ENCODE assay signal across 16 mouse cellular contexts in genomic region chr7:101911982-101912381, GRCm38 (mm10). TPM values are rescaled to one million over a fixed set of nuclear protein-coding genes. Genes with fewer than 3 reads are reported as not detected.
DNase-seq lines count a peak whose midpoint lies in the region; ATAC-seq and TF ChIP-seq lines count a peak whose summit lies in the region.
"Had no signal": no experiment of that assay in that cellular context is flagged by ENCODE, and none has a peak within 500 bp of the region (broad histone marks: within the 10 kb centered on the region; RNA-seq: fewer than 3 reads in every experiment).

No protein-coding gene starts in this region.

- peaks cover 81% of the 10 kb centered on the region for H3K36me3 ChIP-seq in E14TG2a.4 (ENCODE audit: insufficient read depth, low read length)

- ATAC-seq in CD4-positive, CD25-positive, alpha-beta regulatory T cell, adult 4 months: no peak
- ATAC-seq in granulocyte monocyte progenitor cell, adult 5-6 weeks (replicated peaks; ENCODE audit: poor library complexity, severe bottlenecking): no peak
- ATAC-seq: intestine, embryonic 16.5 days; Patski had no signal

- no peak overlapping the region for H3K4me3 ChIP-seq in layer of hippocampus, adult 2 months
- H3K4me3 ChIP-seq in E14TG2a.4 (replicated peaks; ENCODE audit: low read length): no peak overlapping the region
- H3K4me3 ChIP-seq: liver, embryonic 15.5 days had no signal

- TF ChIP-seq CTCF in layer of hippocampus, adult 2 months (conservative IDR thresholded peaks at IDR 0.05): peak; percentile 58
- TF ChIP-seq CTCF in E14TG2a.4 (conservative IDR thresholded peaks at IDR 0.05; ENCODE audit: low read length): peak; percentile 61

- peak; percentile 24 for DNase-seq in CD4-positive, CD25-positive, alpha-beta regulatory T cell, adult 2 months (ENCODE audit: low read depth, low spot score)
- DNase-seq in layer of hippocampus, adult 2 months (ENCODE audit: low spot score in 2 of 2): no peak
- no peak for DNase-seq in layer of hippocampus, postnatal 14 days (ENCODE audit: low spot score in 2 of 2)
- peak; percentile 21 for DNase-seq in embryo, embryonic 11 days
- no peak for DNase-seq in lung, postnatal 36 days
- DNase-seq: adrenal gland, adult 2 months; cerebellum, postnatal 36 days; heart, postnatal 10 days; spleen, adult 18-20 months had no signal

- H3K9me3 ChIP-seq in E14TG2a.4 (ENCODE audit: low read length): no peaks in the 10 kb centered on the region
- H3K9me3 ChIP-seq: liver, embryonic 15.5 days had no signal

- no peak overlapping the region for H3K27ac ChIP-seq in layer of hippocampus, adult 2 months
- H3K27ac ChIP-seq: liver, embryonic 15.5 days had no signal

- no peaks in the 10 kb centered on the region for H3K27me3 ChIP-seq in E14TG2a.4 (ENCODE audit: insufficient read depth, low read length)
- H3K27me3 ChIP-seq: liver, embryonic 15.5 days; Patski had no signal

- peaks cover 39% of the 10 kb centered on the region for H3K4me1 ChIP-seq in E14TG2a.4 (replicated peaks; ENCODE audit: low read depth, low read length)

RNA-seq across cellular contexts. Expression of gene Tomt, which starts 5.8 kb away (rescaled TPM):
- not detected for polyA plus RNA-seq in CD4-positive, CD25-positive, alpha-beta regulatory T cell, adult 4 months (2017; shearing (Covaris generic))
- under 1 TPM in 1 of 2 experiments, not detected in 1; 0.20 TPM for total RNA-seq in layer of hippocampus, adult 2 months (2021)
- total RNA-seq in layer of hippocampus, postnatal 14 days (2021): under 1 TPM; 0.18 to 0.21 TPM
- total RNA-seq in granulocyte monocyte progenitor cell, adult 5-6 weeks (2014; fragmentation: Nextera tagmentation): not detected in 2 replicates
- 0.09 TPM in 1 of 2 replicates, not detected in the other for total RNA-seq in granulocyte monocyte progenitor cell, adult 5-6 weeks (2017)
- total RNA-seq: adrenal gland, adult 2 months; heart, postnatal 10 days; layer of hippocampus, adult 18-20 months had no signal
- polyA plus RNA-seq: adrenal gland, adult 2 months had no signal

RNA-seq across cellular contexts. Expression of gene Lamtor1, which starts 6.3 kb away (rescaled TPM):
- 100 to 1,000 TPM; 104 to 141 TPM for polyA plus RNA-seq in CD4-positive, CD25-positive, alpha-beta regulatory T cell, adult 4 months (2017; shearing (Covaris generic))
- 10 to 100 TPM; 90.2 to 95.6 TPM for total RNA-seq in layer of hippocampus, adult 2 months (2021)
- 100 to 1,000 TPM in 1 of 2 experiments, 10 to 100 TPM in 1; 98.7 to 102 TPM for total RNA-seq in layer of hippocampus, postnatal 14 days (2021)
- total RNA-seq in granulocyte monocyte progenitor cell, adult 5-6 weeks (2014; fragmentation: Nextera tagmentation): 76.6 and 89.7 TPM in 2 replicates
- 70.9 and 91.7 TPM in 2 replicates for total RNA-seq in granulocyte monocyte progenitor cell, adult 5-6 weeks (2017)

RNA-seq across cellular contexts. Expression of gene Lrrc51, which starts 21.7 kb away (rescaled TPM):
- polyA plus RNA-seq in CD4-positive, CD25-positive, alpha-beta regulatory T cell, adult 4 months (2017; shearing (Covaris generic)): 1 to 10 TPM; 4.8 to 6.1 TPM
- total RNA-seq in layer of hippocampus, adult 2 months (2021): 1 to 10 TPM; 5.4 to 5.9 TPM
- total RNA-seq in layer of hippocampus, postnatal 14 days (2021): 1 to 10 TPM; 4.8 to 7.4 TPM
- 4.0 and 6.1 TPM in 2 replicates for total RNA-seq in granulocyte monocyte progenitor cell, adult 5-6 weeks (2014; fragmentation: Nextera tagmentation)
- total RNA-seq in granulocyte monocyte progenitor cell, adult 5-6 weeks (2017): 3.8 TPM in 1 of 2 replicates, not detected in the other

RNA-seq across cellular contexts. Expression of gene Numa1, which starts 21.9 kb away (rescaled TPM):
- polyA plus RNA-seq in CD4-positive, CD25-positive, alpha-beta regulatory T cell, adult 4 months (2017; shearing (Covaris generic)): 10 to 100 TPM; 66.0 to 83.2 TPM
- total RNA-seq in layer of hippocampus, adult 2 months (2021): 100 to 1,000 TPM; 114 to 118 TPM
- 10 to 100 TPM; 73.4 to 75.3 TPM for total RNA-seq in layer of hippocampus, postnatal 14 days (2021)
- 114 and 116 TPM in 2 replicates for total RNA-seq in granulocyte monocyte progenitor cell, adult 5-6 weeks (2014; fragmentation: Nextera tagmentation)
- 153 and 204 TPM in 2 replicates for total RNA-seq in granulocyte monocyte progenitor cell, adult 5-6 weeks (2017)

RNA-seq across cellular contexts. Expression of gene Folr1, which starts 41.4 kb away (rescaled TPM):
- polyA plus RNA-seq in CD4-positive, CD25-positive, alpha-beta regulatory T cell, adult 4 months (2017; shearing (Covaris generic)): not detected
- 1 to 10 TPM in 1 of 2 experiments, not detected in 1; 1.2 TPM for total RNA-seq in layer of hippocampus, adult 2 months (2021)
- total RNA-seq in layer of hippocampus, postnatal 14 days (2021): 10 to 100 TPM in 1 of 2 experiments, 1 to 10 TPM in 1; 4.4 to 35.6 TPM
- not detected in 2 replicates for total RNA-seq in granulocyte monocyte progenitor cell, adult 5-6 weeks (2014; fragmentation: Nextera tagmentation)
- not detected in 2 replicates for total RNA-seq in granulocyte monocyte progenitor cell, adult 5-6 weeks (2017)

Comparison
In these comparisons a context has a peak if more than half of its experiments do, and no peak if none do; other contexts are left out.
1. DNase-seq: peak in CD4-positive, CD25-positive, alpha-beta regulatory T cell, adult 2 months (single experiment) and embryo, embryonic 11 days (single experiment); none in layer of hippocampus, adult 2 months (0 of 2), layer of hippocampus, postnatal 14 days (0 of 2) and lung, postnatal 36 days (single experiment).